Mouse (Mus musculus): ENCODE data around the gene Pde7b. TPM values are rescaled to one million over a fixed set of nuclear protein-coding genes. Genes with fewer than 3 reads are reported as not detected.

The Pde7b gene
- polyA plus RNA-seq, 1 experiment, result 0.70 TPM

DNA sequence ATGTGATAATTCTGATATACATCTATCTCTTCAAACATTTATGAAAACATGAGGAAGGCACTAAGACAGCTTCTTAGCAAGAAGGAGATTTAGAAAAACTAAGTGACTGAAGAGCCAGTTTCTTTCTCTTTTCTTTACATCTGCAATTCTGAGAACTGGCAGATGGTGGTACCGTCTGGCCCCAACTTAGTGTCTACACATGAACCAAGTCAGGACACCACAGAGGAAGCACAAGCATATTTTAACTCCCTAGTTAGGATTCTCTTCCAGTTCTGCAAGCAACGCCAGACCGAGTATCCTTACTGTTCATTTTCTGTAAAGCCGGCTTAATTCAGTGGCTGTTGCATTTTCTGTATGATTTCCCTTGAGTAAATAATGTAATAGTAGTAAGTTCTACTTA is 138.9 kb downstream of the Pde7b start:
- no peak overlapping the region for H3K4me3 ChIP-seq (ENCODE audit: control insufficient read depth, low read depth, low read length)
- H3K36me3 ChIP-seq (ENCODE audit: control insufficient read depth, insufficient read depth, low read length), result no peaks in the 10 kb centered on the region
- no peak overlapping the region for H3K27ac ChIP-seq (ENCODE audit: control insufficient read depth, insufficient read depth, low read depth, low read length)
- no peak for TF ChIP-seq CTCF (IDR thresholded peaks at IDR 0.05; ENCODE audit: control insufficient read depth, insufficient read depth, insufficient replicate concordance, low read depth, low read length)
- no peak for TF ChIP-seq POLR2A (IDR thresholded peaks at IDR 0.05; ENCODE audit: control insufficient read depth, low read depth, low read length)
- no peaks in the 10 kb centered on the region for H3K4me1 ChIP-seq (ENCODE audit: control insufficient read depth, insufficient read depth, low read length)
- no peaks in the 10 kb centered on the region for H3K27me3 ChIP-seq (ENCODE audit: control insufficient read depth, insufficient read depth, low read length)

DNA sequence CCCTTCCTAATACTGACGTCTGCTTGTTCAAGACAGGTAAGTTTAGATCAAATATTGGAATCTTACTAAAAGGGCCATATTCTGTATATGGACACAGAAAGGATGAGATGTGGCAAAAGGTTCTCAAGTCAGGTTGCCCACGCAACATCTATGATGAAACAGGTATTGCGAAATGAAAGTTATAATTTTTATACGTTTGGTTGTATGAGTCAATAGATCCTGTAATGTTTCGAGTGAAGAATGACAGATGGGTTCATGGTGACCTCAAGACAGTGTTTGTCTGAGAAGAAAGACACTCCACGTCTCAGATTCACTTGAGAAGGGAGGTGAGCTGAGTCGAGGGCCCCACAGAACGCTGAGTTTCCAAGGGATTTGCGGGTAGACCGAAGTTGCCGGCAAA is 149.9 kb downstream of the Pde7b start:
- H3K27ac ChIP-seq (ENCODE audit: control insufficient read depth, insufficient read depth, low read depth, low read length), result no peak overlapping the region
- H3K36me3 ChIP-seq (ENCODE audit: control insufficient read depth, insufficient read depth, low read length), result no peaks in the 10 kb centered on the region
- H3K4me3 ChIP-seq (ENCODE audit: control insufficient read depth, low read depth, low read length), result no peak overlapping the region
- H3K27me3 ChIP-seq (ENCODE audit: control insufficient read depth, insufficient read depth, low read length), result no peaks in the 10 kb centered on the region
- peaks cover 5% of the 10 kb centered on the region for H3K4me1 ChIP-seq (ENCODE audit: control insufficient read depth, insufficient read depth, low read length)
- TF ChIP-seq POLR2A (IDR thresholded peaks at IDR 0.05; ENCODE audit: control insufficient read depth, low read depth, low read length) (no peak), CTCF (IDR thresholded peaks at IDR 0.05; ENCODE audit: control insufficient read depth, insufficient read depth, insufficient replicate concordance, low read depth, low read length) (no peak)

- no peaks in the 10 kb centered on the region for H3K27me3 ChIP-seq (ENCODE audit: control insufficient read depth, insufficient read depth, low read length)
- no peak for TF ChIP-seq POLR2A (IDR thresholded peaks at IDR 0.05; ENCODE audit: control insufficient read depth, low read depth, low read length)
- no peak for TF ChIP-seq CTCF (IDR thresholded peaks at IDR 0.05; ENCODE audit: control insufficient read depth, insufficient read depth, insufficient replicate concordance, low read depth, low read length)
- peaks cover 5% of the 10 kb centered on the region for H3K4me1 ChIP-seq (ENCODE audit: control insufficient read depth, insufficient read depth, low read length)
- no peak overlapping the region for H3K4me3 ChIP-seq (ENCODE audit: control insufficient read depth, low read depth, low read length)
- H3K36me3 ChIP-seq (ENCODE audit: control insufficient read depth, insufficient read depth, low read length), result no peaks in the 10 kb centered on the region
- no peak overlapping the region for H3K27ac ChIP-seq (ENCODE audit: control insufficient read depth, insufficient read depth, low read depth, low read length)
These were observed 150.5 kb downstream of the Pde7b start for GRCm38 (mm10) chr10:20574414-20574813.

DNA sequence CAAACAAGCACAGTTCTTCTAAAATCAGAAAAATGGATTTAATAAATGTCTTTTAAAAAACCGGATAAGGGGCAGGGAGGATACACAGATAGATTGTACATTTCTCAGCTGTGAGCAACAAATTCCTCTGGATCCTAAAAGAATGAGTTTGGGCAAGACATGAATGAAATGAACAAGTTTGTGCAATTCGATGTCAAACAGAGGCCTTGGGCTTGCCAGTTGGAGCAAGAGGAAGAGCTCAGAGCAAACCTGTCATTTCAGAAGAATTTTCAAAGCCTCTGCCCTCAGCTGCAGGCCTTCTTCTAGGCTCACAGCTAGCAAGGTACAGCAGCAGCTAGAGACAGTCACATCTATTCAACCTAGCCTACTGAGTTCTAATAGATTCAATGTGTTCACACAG is 153.4 kb downstream of the Pde7b start:
- no peaks in the 10 kb centered on the region for H3K27me3 ChIP-seq (ENCODE audit: control insufficient read depth, insufficient read depth, low read length)
- H3K27ac ChIP-seq (ENCODE audit: control insufficient read depth, insufficient read depth, low read depth, low read length), result no peak overlapping the region
- H3K36me3 ChIP-seq (ENCODE audit: control insufficient read depth, insufficient read depth, low read length), result no peaks in the 10 kb centered on the region
- H3K4me3 ChIP-seq (ENCODE audit: control insufficient read depth, low read depth, low read length), result no peak overlapping the region
- TF ChIP-seq CTCF (IDR thresholded peaks at IDR 0.05; ENCODE audit: control insufficient read depth, insufficient read depth, insufficient replicate concordance, low read depth, low read length), result no peak
- TF ChIP-seq POLR2A (IDR thresholded peaks at IDR 0.05; ENCODE audit: control insufficient read depth, low read depth, low read length), result no peak
- H3K4me1 ChIP-seq (ENCODE audit: control insufficient read depth, insufficient read depth, low read length), result peaks cover 5% of the 10 kb centered on the region

- Histone ChIP-seq H3K4me3 (ENCODE audit: control insufficient read depth, low read depth, low read length) (no peak overlapping the region), H3K4me1 (ENCODE audit: control insufficient read depth, insufficient read depth, low read length) (no peaks in the 10 kb centered on the region), H3K36me3 (ENCODE audit: control insufficient read depth, insufficient read depth, low read length) (no peaks in the 10 kb centered on the region), H3K27me3 (ENCODE audit: control insufficient read depth, insufficient read depth, low read length) (no peaks in the 10 kb centered on the region), H3K27ac (ENCODE audit: control insufficient read depth, insufficient read depth, low read depth, low read length) (no peak overlapping the region)
- TF ChIP-seq CTCF (IDR thresholded peaks at IDR 0.05; ENCODE audit: control insufficient read depth, insufficient read depth, insufficient replicate concordance, low read depth, low read length), result no peak
- TF ChIP-seq POLR2A (IDR thresholded peaks at IDR 0.05; ENCODE audit: control insufficient read depth, low read depth, low read length), result no peak
These were observed 156.2 kb downstream of the Pde7b start for GRCm38 (mm10) chr10:20568630-20569029.

- Histone ChIP-seq H3K27ac (ENCODE audit: control insufficient read depth, insufficient read depth, low read depth, low read length) (no peak overlapping the region), H3K36me3 (ENCODE audit: control insufficient read depth, insufficient read depth, low read length) (no peaks in the 10 kb centered on the region), H3K4me3 (ENCODE audit: control insufficient read depth, low read depth, low read length) (no peak overlapping the region), H3K27me3 (ENCODE audit: control insufficient read depth, insufficient read depth, low read length) (no peaks in the 10 kb centered on the region), H3K4me1 (ENCODE audit: control insufficient read depth, insufficient read depth, low read length) (no peaks in the 10 kb centered on the region)
- TF ChIP-seq CTCF (IDR thresholded peaks at IDR 0.05; ENCODE audit: control insufficient read depth, insufficient read depth, insufficient replicate concordance, low read depth, low read length) (no peak), POLR2A (IDR thresholded peaks at IDR 0.05; ENCODE audit: control insufficient read depth, low read depth, low read length) (no peak)
These were observed 157.1 kb downstream of the Pde7b start for GRCm38 (mm10) chr10:20567684-20568236.

DNA sequence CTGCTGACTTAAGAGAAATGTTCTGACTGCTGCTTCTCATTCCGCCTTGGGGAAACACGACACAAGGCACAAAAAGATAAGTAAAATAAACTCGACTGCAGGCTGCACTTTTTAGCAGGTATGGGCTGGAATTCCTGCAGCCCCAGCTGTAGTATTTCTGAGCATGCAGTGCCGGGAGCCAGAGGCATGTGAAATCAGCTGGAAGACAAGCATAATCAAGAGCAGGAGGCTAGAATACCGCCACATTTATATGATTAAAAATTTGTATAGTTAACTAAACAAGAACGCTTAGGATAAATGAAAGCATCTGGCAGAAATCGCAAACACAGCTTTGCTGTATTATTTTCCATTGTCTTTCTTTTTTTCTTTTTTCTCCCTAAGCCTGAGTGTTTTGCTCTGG is 168.4 kb downstream of the Pde7b start:
- peaks cover 4% of the 10 kb centered on the region for H3K4me1 ChIP-seq (ENCODE audit: control insufficient read depth, insufficient read depth, low read length)

GRCm38 (mm10) chr10:20551341-20551740 is 173.5 kb downstream of the Pde7b start:
- Histone ChIP-seq H3K4me1 (ENCODE audit: control insufficient read depth, insufficient read depth, low read length) (peaks cover 9% of the 10 kb centered on the region), H3K27me3 (ENCODE audit: control insufficient read depth, insufficient read depth, low read length) (no peaks in the 10 kb centered on the region), H3K27ac (ENCODE audit: control insufficient read depth, insufficient read depth, low read depth, low read length) (no peak overlapping the region), H3K4me3 (ENCODE audit: control insufficient read depth, low read depth, low read length) (no peak overlapping the region), H3K36me3 (ENCODE audit: control insufficient read depth, insufficient read depth, low read length) (no peaks in the 10 kb centered on the region)
- TF ChIP-seq POLR2A (IDR thresholded peaks at IDR 0.05; ENCODE audit: control insufficient read depth, low read depth, low read length), result no peak
- TF ChIP-seq CTCF (IDR thresholded peaks at IDR 0.05; ENCODE audit: control insufficient read depth, insufficient read depth, insufficient replicate concordance, low read depth, low read length), result no peak

More for the DNA sequence above, 168.4 kb downstream of the Pde7b start:
- Histone ChIP-seq H3K27me3 (ENCODE audit: control insufficient read depth, insufficient read depth, low read length) (no peaks in the 10 kb centered on the region), H3K36me3 (ENCODE audit: control insufficient read depth, insufficient read depth, low read length) (no peaks in the 10 kb centered on the region), H3K27ac (ENCODE audit: control insufficient read depth, insufficient read depth, low read depth, low read length) (no peak overlapping the region), H3K4me3 (ENCODE audit: control insufficient read depth, low read depth, low read length) (no peak overlapping the region)
- no peak for TF ChIP-seq CTCF (IDR thresholded peaks at IDR 0.05; ENCODE audit: control insufficient read depth, insufficient read depth, insufficient replicate concordance, low read depth, low read length)
- TF ChIP-seq POLR2A (IDR thresholded peaks at IDR 0.05; ENCODE audit: control insufficient read depth, low read depth, low read length), result no peak
